9 mouse cellular contexts compared by ENCODE assay signal in genomic region chr1:142742307-142742706, GRCm38 (mm10).
DNase-seq lines count a peak whose midpoint lies in the region; ATAC-seq and TF ChIP-seq lines count a peak whose summit lies in the region.
"Had no signal": no experiment of that assay in that cellular context is flagged by ENCODE, and none has a peak within 500 bp of the region (broad histone marks: within the 10 kb centered on the region; RNA-seq: fewer than 3 reads in every experiment).

No protein-coding gene starts in this region.

- no peak for TF ChIP-seq POLR2A in limb, embryonic 14.5 days (IDR thresholded peaks at IDR 0.05; ENCODE audit: borderline replicate concordance, extremely low read depth, insufficient read depth, insufficient read length)

- no peaks in the 10 kb centered on the region for H3K27me3 ChIP-seq in intestine, embryonic 14.5 days (replicated peaks; ENCODE audit: control insufficient read depth, insufficient read depth, low read length)
- H3K27me3 ChIP-seq in limb, embryonic 14.5 days (ENCODE audit: control insufficient read depth, insufficient read depth, low read length): no peaks in the 10 kb centered on the region
- no peaks in the 10 kb centered on the region for H3K27me3 ChIP-seq in neural tube, embryonic 14.5 days (ENCODE audit: control insufficient read depth, insufficient read depth, low read length)
- H3K27me3 ChIP-seq: limb, embryonic 15.5 days had no signal

- peak; percentile 100 for ATAC-seq in common myeloid progenitor, adult 5-6 weeks (replicated peaks; ENCODE audit: low read depth, poor library complexity, severe bottlenecking)
- ATAC-seq in intestine, embryonic 14.5 days (replicated peaks; ENCODE audit: low FRiP score, low TSS enrichment, low read depth): no peak; the same call in 1 of the 2 replicates
- peak; percentile 71; the same call in 1 of the 2 replicates for ATAC-seq in limb, embryonic 14.5 days (ENCODE audit: low FRiP score, low read depth)
- ATAC-seq in neural tube, embryonic 14.5 days (ENCODE audit: low read depth): peak; percentile 71; the same call in 1 of the 2 replicates
- no peak for ATAC-seq in erythroblast, adult 5-6 weeks (replicated peaks; ENCODE audit: low FRiP score, poor library complexity, severe bottlenecking)

- no peak overlapping the region for H3K9ac ChIP-seq in ES-E14 (ENCODE audit: insufficient read depth, low read depth, low read length, poor library complexity, severe bottlenecking)
- no peak overlapping the region for H3K9ac ChIP-seq in intestine, embryonic 14.5 days (ENCODE audit: low read length)
- H3K9ac ChIP-seq in limb, embryonic 14.5 days (ENCODE audit: low read depth, low read length, severe bottlenecking): no peak overlapping the region
- no peak overlapping the region for H3K9ac ChIP-seq in neural tube, embryonic 14.5 days (replicated peaks; ENCODE audit: low read depth, low read length)
- H3K9ac ChIP-seq: limb, embryonic 15.5 days had no signal

- H3K9me3 ChIP-seq in ES-E14 (ENCODE audit: control insufficient read depth, insufficient read depth, low read depth, low read length): no peaks in the 10 kb centered on the region
- H3K9me3 ChIP-seq in intestine, embryonic 14.5 days (ENCODE audit: control insufficient read depth, low read length): no peaks in the 10 kb centered on the region
- no peaks in the 10 kb centered on the region for H3K9me3 ChIP-seq in limb, embryonic 14.5 days (ENCODE audit: control insufficient read depth, low read length)
- H3K9me3 ChIP-seq in neural tube, embryonic 14.5 days (ENCODE audit: control insufficient read depth, low read length): no peaks in the 10 kb centered on the region
- H3K9me3 ChIP-seq: limb, embryonic 15.5 days had no signal

- intact Hi-C loops in heart, postnatal 10 days (cut with DNase I): no loop called here
- intact Hi-C loops in heart, postnatal 36 days (cut with DNase I): no loop called here

- 16% methylated on average over 2 of the region's 2 CpGs for WGBS in intestine, embryonic 14.5 days
- 2% methylated on average over 2 of the region's 2 CpGs for WGBS in limb, embryonic 14.5 days
- 14% methylated on average over 2 of the region's 2 CpGs for WGBS in neural tube, embryonic 14.5 days

- no peak overlapping the region for H3K27ac ChIP-seq in ES-E14 (ENCODE audit: insufficient read depth, low read depth, low read length, poor library complexity, severe bottlenecking)
- no peak overlapping the region for H3K27ac ChIP-seq in intestine, embryonic 14.5 days (ENCODE audit: low read depth)
- H3K27ac ChIP-seq in limb, embryonic 14.5 days (replicated peaks; ENCODE audit: low read depth, low read length): no peak overlapping the region
- H3K27ac ChIP-seq in neural tube, embryonic 14.5 days (ENCODE audit: low read depth, low read length): no peak overlapping the region
- H3K27ac ChIP-seq: limb, embryonic 15.5 days had no signal

- H3K4me3 ChIP-seq in ES-E14 (ENCODE audit: insufficient read depth in 1 of 2, low read depth in 1 of 2, low read length in 2 of 2, poor library complexity in 1 of 2, severe bottlenecking in 1 of 2): no peak overlapping the region
- H3K4me3 ChIP-seq in intestine, embryonic 14.5 days (ENCODE audit: low read depth, low read length): no peak overlapping the region
- no peak overlapping the region for H3K4me3 ChIP-seq in limb, embryonic 14.5 days (replicated peaks; ENCODE audit: low read length)
- H3K4me3 ChIP-seq in neural tube, embryonic 14.5 days (ENCODE audit: low read depth, low read length): no peak overlapping the region
- H3K4me3 ChIP-seq: limb, embryonic 15.5 days had no signal

- in situ Hi-C loops in ES-E14 (cut with MboI; ENCODE audit: low sequenced_read_pairs in 2 of 2, unreplicated experiment in 2 of 2): no loop called here

- H3K4me2 ChIP-seq in intestine, embryonic 14.5 days (ENCODE audit: low read length): no peak overlapping the region
- no peak overlapping the region for H3K4me2 ChIP-seq in limb, embryonic 14.5 days (replicated peaks; ENCODE audit: low read depth, low read length, severe bottlenecking)
- no peak overlapping the region for H3K4me2 ChIP-seq in neural tube, embryonic 14.5 days (ENCODE audit: low read depth, low read length)
- H3K4me2 ChIP-seq: limb, embryonic 15.5 days had no signal

- no peaks in the 10 kb centered on the region for H3K4me1 ChIP-seq in ES-E14 (ENCODE audit: control insufficient read depth in 2 of 2, insufficient read depth in 2 of 2, low read length in 2 of 2, poor library complexity in 1 of 2)
- no peaks in the 10 kb centered on the region for H3K4me1 ChIP-seq in intestine, embryonic 14.5 days (replicated peaks; ENCODE audit: control insufficient read depth, insufficient read depth, low read length)
- no peaks in the 10 kb centered on the region for H3K4me1 ChIP-seq in limb, embryonic 14.5 days (ENCODE audit: control insufficient read depth, insufficient read depth, low read length)
- H3K4me1 ChIP-seq in neural tube, embryonic 14.5 days (ENCODE audit: control insufficient read depth, insufficient read depth, low read length): no peaks in the 10 kb centered on the region
- H3K4me1 ChIP-seq: limb, embryonic 15.5 days had no signal

- DNase-seq in heart, postnatal 10 days: peak; percentile 5 to 14
- DNase-seq in heart, postnatal 36 days: no peak
- DNase-seq in ES-E14 (ENCODE audit: low read depth, low spot score): peak; percentile 56
- peak; percentile 54 for DNase-seq in intestine, embryonic 14.5 days (ENCODE audit: low spot score)
- DNase-seq in limb, embryonic 14.5 days (ENCODE audit: low spot score): peak; percentile 58

- H3K36me3 ChIP-seq in ES-E14 (ENCODE audit: control insufficient read depth, insufficient read depth, low read length, poor library complexity, severe bottlenecking): no peaks in the 10 kb centered on the region
- no peaks in the 10 kb centered on the region for H3K36me3 ChIP-seq in intestine, embryonic 14.5 days (ENCODE audit: control insufficient read depth, insufficient read depth, low read length)
- H3K36me3 ChIP-seq in limb, embryonic 14.5 days (ENCODE audit: control insufficient read depth, insufficient read depth, low read length): no peaks in the 10 kb centered on the region
- no peaks in the 10 kb centered on the region for H3K36me3 ChIP-seq in neural tube, embryonic 14.5 days (ENCODE audit: control insufficient read depth, insufficient read depth, low read length)
- H3K36me3 ChIP-seq: limb, embryonic 15.5 days had no signal

TF ChIP-seq in ES-E14, 5 proteins besides CTCF, POLR2A, EP300 and RAD21:
- TF ChIP-seq MAFK (IDR thresholded peaks at IDR 0.05; ENCODE audit: insufficient read depth, low read depth, low read length) (no peak), ZC3H11A (IDR thresholded peaks at IDR 0.05; ENCODE audit: borderline replicate concordance, low read depth, low read length) (peak; percentile 50; the same call in 1 of the 2 replicates)

Comparison
In these comparisons a context has a peak if more than half of its experiments do, and no peak if none do; other contexts are left out.
1. DNase-seq: peak in heart, postnatal 10 days (2 of 2), ES-E14 (single experiment), intestine, embryonic 14.5 days (single experiment) and limb, embryonic 14.5 days (single experiment); none in heart, postnatal 36 days (0 of 2).
2. ATAC-seq: peak in common myeloid progenitor, adult 5-6 weeks (single experiment), limb, embryonic 14.5 days (single experiment) and neural tube, embryonic 14.5 days (single experiment); none in intestine, embryonic 14.5 days (single experiment) and erythroblast, adult 5-6 weeks (single experiment).